Mouse (Mus musculus): ENCODE data around the gene Slc45a3. TPM values are rescaled to one million over a fixed set of nuclear protein-coding genes. Genes with fewer than 3 reads are reported as not detected.

Gene Slc45a3
- total and polyA plus RNA-seq, 3 experiments: 15.6 to 40.7 TPM; not detected in 1

DNA sequence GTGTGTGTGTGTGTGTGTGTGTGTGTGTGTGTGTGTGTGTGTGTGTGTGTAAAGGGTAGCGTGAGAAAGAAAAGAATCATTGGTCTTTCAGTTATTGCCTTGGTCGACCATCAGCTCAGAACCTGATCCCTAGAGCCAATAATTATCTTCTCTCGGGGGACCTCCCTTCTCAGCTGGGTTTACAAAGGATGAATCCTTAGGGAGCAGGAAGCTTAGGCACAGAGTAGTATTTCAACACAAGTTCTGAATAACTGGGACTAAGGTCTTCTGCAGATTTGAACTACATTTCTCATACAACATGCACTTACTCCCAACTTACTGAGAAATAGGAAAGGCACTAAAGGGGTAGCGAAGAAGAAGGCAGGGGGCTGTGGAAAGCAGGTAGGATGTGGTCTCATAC lies 26.7 kb downstream of the Slc45a3 start:
- no peaks in the 10 kb centered on the region for H3K9me3 ChIP-seq (replicated peaks; ENCODE audit: insufficient read depth, low read length)
- no peak overlapping the region for H3K27ac ChIP-seq (ENCODE audit: control insufficient read depth, low read depth, low read length)
- no peaks in the 10 kb centered on the region for H3K79me2 ChIP-seq (ENCODE audit: control insufficient read depth, insufficient read depth, low read length, poor library complexity)
- no peaks in the 10 kb centered on the region for H3K27me3 ChIP-seq (ENCODE audit: control insufficient read depth in 1 of 2, insufficient read depth in 2 of 2, low read length in 2 of 2)
- H3K4me1 ChIP-seq (ENCODE audit: control insufficient read depth in 1 of 2, insufficient read depth in 2 of 2, low read length in 2 of 2): no peaks in the 10 kb centered on the region
- H3K9ac ChIP-seq (ENCODE audit: control insufficient read depth, low read depth, low read length, poor library complexity, severe bottlenecking): no peak overlapping the region
- H3K4me3 ChIP-seq (ENCODE audit: control insufficient read depth in 1 of 2, insufficient read depth in 1 of 2, low read depth in 2 of 2, low read length in 2 of 2): no peak overlapping the region
- TF ChIP-seq GABPA (IDR thresholded peaks at IDR 0.05; ENCODE audit: low read depth, low read length): no peak
- DNase-seq (ENCODE audit: low read depth, low spot score): no peak
- 0 out of 4 replicates have a peak, but pooled peaks cover 0 to 1% of the 10 kb centered on the region in 2 experiments for H3K36me3 ChIP-seq (ENCODE audit: control insufficient read depth in 1 of 2, insufficient read depth in 2 of 2, low read length in 2 of 2)

DNA sequence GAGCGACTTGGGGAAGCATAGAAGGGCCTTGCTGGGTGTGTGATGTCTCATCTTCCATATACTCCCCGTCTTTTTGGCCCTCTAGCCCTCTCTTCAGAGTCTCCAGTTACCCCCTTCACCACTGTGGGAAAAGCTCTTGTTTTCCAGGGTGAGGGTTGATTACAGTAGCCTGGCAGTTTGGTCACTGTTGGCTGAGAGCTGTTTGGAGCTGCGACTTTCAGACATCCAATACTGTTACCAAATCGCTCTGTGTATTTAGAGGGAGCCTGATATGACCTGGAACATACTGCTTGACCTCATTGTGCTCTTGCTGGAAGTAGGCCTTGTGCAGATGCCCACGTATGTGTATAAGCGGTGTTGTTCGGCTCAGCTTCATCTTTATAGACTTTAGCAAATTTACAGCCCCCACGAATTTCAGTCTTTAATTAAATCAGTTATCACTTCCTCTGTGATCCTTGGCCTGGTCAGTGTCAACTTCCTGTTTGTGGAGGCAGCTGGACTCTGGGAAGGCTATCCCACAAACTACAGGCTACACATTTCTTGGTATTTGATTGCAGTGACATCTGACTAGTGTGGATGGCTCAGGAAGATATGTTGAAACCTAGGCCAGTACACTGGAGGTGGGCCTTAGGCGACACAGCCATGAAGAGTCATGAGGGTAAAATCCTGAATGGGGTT lies 27.5 kb downstream of the Slc45a3 start:
- H3K27ac ChIP-seq (ENCODE audit: control insufficient read depth, low read depth, low read length): no peak overlapping the region
- no peaks in the 10 kb centered on the region for H3K36me3 ChIP-seq (ENCODE audit: control insufficient read depth in 1 of 2, insufficient read depth in 2 of 2, low read length in 2 of 2)
- no peaks in the 10 kb centered on the region for H3K79me2 ChIP-seq (ENCODE audit: control insufficient read depth, insufficient read depth, low read length, poor library complexity)
- no peak overlapping the region for H3K9ac ChIP-seq (ENCODE audit: control insufficient read depth, low read depth, low read length, poor library complexity, severe bottlenecking)
- H3K9me3 ChIP-seq (replicated peaks; ENCODE audit: insufficient read depth, low read length): no peaks in the 10 kb centered on the region
- no peak overlapping the region for H3K4me3 ChIP-seq (ENCODE audit: control insufficient read depth in 1 of 2, insufficient read depth in 1 of 2, low read depth in 2 of 2, low read length in 2 of 2)
- no peak for DNase-seq (ENCODE audit: low read depth, low spot score)
- no peaks in the 10 kb centered on the region for H3K27me3 ChIP-seq (ENCODE audit: control insufficient read depth in 1 of 2, insufficient read depth in 2 of 2, low read length in 2 of 2)
- H3K4me1 ChIP-seq (ENCODE audit: control insufficient read depth in 1 of 2, insufficient read depth in 2 of 2, low read length in 2 of 2): no peaks in the 10 kb centered on the region
- TF ChIP-seq GABPA (IDR thresholded peaks at IDR 0.05; ENCODE audit: low read depth, low read length) (no peak), RAD21 (IDR thresholded peaks at IDR 0.05; ENCODE audit: low read depth, low read length) (no peak), ETS1 (IDR thresholded peaks at IDR 0.05; ENCODE audit: low read depth, low read length) (no peak), EP300 (IDR thresholded peaks at IDR 0.05; ENCODE audit: low read depth in 1 of 2, low read length in 2 of 2) (no peak), ZNF384 (IDR thresholded peaks at IDR 0.05; ENCODE audit: low read depth, low read length) (no peak), SIN3A (IDR thresholded peaks at IDR 0.05; ENCODE audit: low read length) (no peak)

DNA sequence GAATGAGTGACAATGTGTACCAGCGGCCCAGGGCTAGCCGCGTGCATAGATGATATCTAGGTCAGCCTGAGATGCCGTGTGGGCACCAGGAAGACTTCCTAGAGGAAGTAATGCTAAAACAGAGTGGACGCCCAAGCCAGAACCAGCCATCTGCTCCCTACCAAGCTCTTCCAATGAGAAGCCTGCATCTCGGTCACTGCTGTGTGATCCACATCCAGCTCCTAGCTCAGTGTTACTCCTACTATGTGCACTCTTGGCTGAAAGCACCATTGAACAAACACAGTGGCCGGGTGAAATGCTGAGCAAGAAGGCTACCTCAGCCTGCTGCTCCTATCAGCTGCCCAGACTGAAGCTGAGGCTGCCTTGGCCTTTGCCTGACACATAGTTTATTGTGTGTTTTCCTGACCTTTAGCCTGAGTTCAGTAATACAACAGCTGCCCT lies 29.8 kb downstream of the Slc45a3 start:
- H3K36me3 ChIP-seq (ENCODE audit: control insufficient read depth in 1 of 2, insufficient read depth in 2 of 2, low read length in 2 of 2): no peaks in the 10 kb centered on the region
- H3K27ac ChIP-seq (ENCODE audit: control insufficient read depth, low read depth, low read length): no peak overlapping the region

More for the DNA sequence above, 29.8 kb downstream of the Slc45a3 start:
- TF ChIP-seq ZKSCAN1 (IDR thresholded peaks at IDR 0.05; ENCODE audit: low read depth, low read length) (peak; percentile 52; the same call in 1 of the 2 replicates), SIN3A (IDR thresholded peaks at IDR 0.05; ENCODE audit: low read length) (no peak), MAX (IDR thresholded peaks at IDR 0.05; ENCODE audit: low read length) (no peak), BHLHE40 (IDR thresholded peaks at IDR 0.05; ENCODE audit: borderline replicate concordance, low read depth, low read length) (no peak), POLR2AphosphoS5 (IDR thresholded peaks at IDR 0.05; ENCODE audit: borderline replicate concordance, low read depth, low read length) (no peak), NRF1 (IDR thresholded peaks at IDR 0.05; ENCODE audit: insufficient read depth, low read depth, low read length, poor library complexity, severe bottlenecking) (no peak)
- Histone ChIP-seq H3K9ac (ENCODE audit: control insufficient read depth, low read depth, low read length, poor library complexity, severe bottlenecking) (no peak overlapping the region), H3K79me2 (ENCODE audit: control insufficient read depth, insufficient read depth, low read length, poor library complexity) (no peaks in the 10 kb centered on the region), H3K4me3 (ENCODE audit: control insufficient read depth in 1 of 2, insufficient read depth in 1 of 2, low read depth in 2 of 2, low read length in 2 of 2) (no peak overlapping the region), H3K27me3 (ENCODE audit: control insufficient read depth in 1 of 2, insufficient read depth in 2 of 2, low read length in 2 of 2) (no peaks in the 10 kb centered on the region), H3K4me1 (ENCODE audit: control insufficient read depth in 1 of 2, insufficient read depth in 2 of 2, low read length in 2 of 2) (no peaks in the 10 kb centered on the region), H3K9me3 (replicated peaks; ENCODE audit: insufficient read depth, low read length) (no peaks in the 10 kb centered on the region)
- DNase-seq (ENCODE audit: low read depth, low spot score): no peak
